Mouse (Mus musculus) intestine, embryonic 15.5 days (tissue): ENCODE measurements around the gene Arhgef2. TPM values are rescaled to one million over a fixed set of nuclear protein-coding genes. Genes with fewer than 3 reads are reported as not detected.

Source experiments
- ATAC-seq: fragments of 200-750 bp; cut with Nextera tagmentation; 2 replicates; pipeline ENCODE4 v1.8.0; 2017; ENCODE audit warnings: moderate TSS enrichment, moderate library complexity
- H3K27ac ChIP-seq: fragments of 300-500 bp; sonication (generic); 2 replicates; pipeline ENCODE4 v1.5.1; 2015; ENCODE audit warnings: mild to moderate bottlenecking, inconsistent platforms
- H3K27me3 ChIP-seq: fragments of 300-500 bp; sonication (generic); replicated peaks from 2 replicates; pipeline ENCODE4 v1.6.1; 2015; ENCODE audit warnings: inconsistent platforms
- H3K36me3 ChIP-seq: fragments of 300-500 bp; sonication (generic); 2 replicates; pipeline ENCODE4 v1.6.1; 2015; ENCODE audit warnings: inconsistent platforms
- H3K4me1 ChIP-seq: fragments of 300-500 bp; sonication (generic); replicated peaks from 2 replicates; pipeline ENCODE4 v1.6.1; 2015; ENCODE audit warnings: inconsistent platforms
- H3K4me2 ChIP-seq: fragments of 300-500 bp; sonication (generic); replicated peaks from 2 replicates; pipeline ENCODE4 v1.6.1; 2015; ENCODE audit warnings: mild to moderate bottlenecking, inconsistent platforms
- H3K4me3 ChIP-seq: fragments of 300-500 bp; sonication (generic); replicated peaks from 2 replicates; pipeline ENCODE4 v1.5.1; 2015; ENCODE audit warnings: inconsistent platforms
- H3K9ac ChIP-seq: fragments of 300-500 bp; sonication (generic); 2 replicates; pipeline ENCODE4 v1.6.1; 2015; ENCODE audit warnings: inconsistent platforms
- H3K9me3 ChIP-seq: fragments of 300-500 bp; sonication (generic); 2 replicates; pipeline ENCODE4 v1.6.1; 2016; ENCODE audit warnings: inconsistent platforms
- WGBS: fragments of 180-500 bp; shearing (Covaris S2); methylation state at CpG from one replicate; pipeline ENCODE4 v1.1.7; 2015; 5-methylcytosine and 5-hydroxymethylcytosine counted together
- polyA plus RNA-seq: library from polyadenylated mRNA; unstranded; fragments of >200 nt; fragmentation: Nextera tagmentation; extraction: Ambion mirVana; gene quantifications from 2 replicates; pipeline ENCODE4 v1.2.1, GENCODE M21; 2015

Arhgef2 gene
- polyA plus RNA-seq, 1 experiment from 2014 or later = 60.4 TPM

DNA sequence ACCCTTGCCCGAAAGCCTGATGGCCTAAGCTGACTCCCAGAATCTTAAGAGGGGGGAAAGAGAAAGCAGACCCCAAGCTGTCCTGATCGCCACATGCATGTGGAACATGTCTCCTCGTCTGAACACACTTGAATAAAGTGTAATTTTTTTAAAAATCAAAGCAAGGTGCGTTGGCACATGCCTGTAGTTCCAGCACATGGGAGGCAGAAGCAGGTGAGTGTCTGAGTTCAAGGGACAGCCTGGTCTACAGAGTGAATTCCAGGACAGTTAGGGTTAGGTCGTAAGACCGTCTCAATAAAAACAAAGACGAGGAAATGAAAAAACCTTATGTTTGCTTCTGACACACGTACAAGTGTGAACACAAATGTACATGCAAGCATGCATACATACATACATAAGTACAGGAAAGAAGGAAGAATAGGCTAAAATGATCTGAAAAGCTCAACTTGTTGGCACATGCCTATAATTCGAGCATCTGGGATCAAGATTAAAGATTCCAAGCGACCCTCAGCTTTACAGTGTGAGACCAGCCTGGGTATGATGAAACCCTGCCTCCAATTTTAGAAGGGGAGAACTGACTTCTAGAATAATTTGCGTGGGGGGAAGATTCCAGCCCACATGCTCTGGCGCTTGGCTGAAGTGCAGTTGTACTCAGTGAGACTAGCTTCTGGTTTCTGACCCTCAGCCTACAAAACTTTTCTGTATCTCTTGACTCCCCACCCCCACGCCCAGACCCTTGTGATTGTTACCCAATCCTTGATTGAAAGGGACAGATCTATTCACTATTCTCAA lies 45.1 kb downstream of the Arhgef2 start:
- 67% methylated on average over 13 of the region's 13 CpGs for WGBS
- Histone ChIP-seq H3K9me3 (no peaks in the 10 kb centered on the region), H3K4me1 (peaks cover 9% of the 10 kb centered on the region; the same call in 1 of the 2 replicates), H3K4me3 (no peak overlapping the region), H3K9ac (no peak overlapping the region), H3K27ac (no peak overlapping the region), H3K27me3 (no peaks in the 10 kb centered on the region), H3K4me2 (no peak overlapping the region), H3K36me3 (peaks cover 21% of the 10 kb centered on the region)
- ATAC-seq = no peak

DNA sequence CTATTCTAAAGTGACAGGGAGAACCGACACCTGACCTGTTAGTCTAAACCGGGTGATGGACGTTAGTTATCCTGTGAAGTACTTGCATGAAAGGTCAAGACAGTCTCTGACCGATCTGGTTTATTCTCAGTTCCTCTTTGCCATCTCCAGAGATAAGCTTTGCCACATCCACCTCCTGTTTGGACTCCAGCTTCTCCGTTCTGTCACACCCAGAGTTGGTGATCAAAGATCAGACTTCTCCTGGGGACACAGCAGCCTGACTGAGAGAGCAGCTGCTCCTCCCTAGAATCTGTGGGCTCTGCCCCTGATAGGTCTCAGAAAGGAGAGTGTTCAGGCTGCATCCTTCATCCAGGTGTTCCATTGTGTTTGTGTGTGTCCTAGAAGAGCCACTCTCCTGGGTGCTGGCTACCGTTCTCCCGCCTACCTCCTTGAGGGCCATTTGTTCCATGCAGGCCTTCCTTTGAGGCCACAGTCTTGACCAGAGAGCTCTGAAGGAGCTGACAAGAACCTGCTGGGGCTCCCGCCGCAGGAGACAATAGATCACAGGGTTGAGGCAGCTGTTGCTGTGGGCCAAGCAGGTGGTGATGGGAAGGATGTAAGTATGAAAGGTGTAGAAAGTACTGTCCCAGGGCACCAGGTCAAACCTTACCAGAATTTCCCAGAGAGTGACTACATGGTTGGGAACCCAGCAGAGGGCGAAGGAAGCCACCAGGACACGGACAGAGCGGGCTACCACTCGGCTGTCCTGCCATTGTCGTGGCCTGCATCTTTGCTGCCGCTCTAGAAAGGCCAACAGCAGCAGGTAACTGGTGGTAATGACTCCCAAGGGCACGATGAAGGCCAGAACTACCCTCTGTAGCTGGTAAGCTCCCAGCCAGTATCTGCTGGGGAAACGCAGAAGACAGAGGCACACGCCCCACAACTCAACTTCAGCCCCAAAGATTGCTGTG lies 46.2 kb downstream of the Arhgef2 start:
- Histone ChIP-seq H3K9ac (no peak overlapping the region), H3K9me3 (no peaks in the 10 kb centered on the region), H3K36me3 (peaks cover 11% of the 10 kb centered on the region), H3K27me3 (no peaks in the 10 kb centered on the region), H3K4me2 (no peak overlapping the region), H3K4me1 (peaks cover 9% of the 10 kb centered on the region; the same call in 1 of the 2 replicates), H3K4me3 (no peak overlapping the region), H3K27ac (no peak overlapping the region)
- ATAC-seq = peak; percentile 36; the same call in 1 of the 2 replicates
- WGBS = 75% methylated on average over 18 of the region's 18 CpGs

DNA sequence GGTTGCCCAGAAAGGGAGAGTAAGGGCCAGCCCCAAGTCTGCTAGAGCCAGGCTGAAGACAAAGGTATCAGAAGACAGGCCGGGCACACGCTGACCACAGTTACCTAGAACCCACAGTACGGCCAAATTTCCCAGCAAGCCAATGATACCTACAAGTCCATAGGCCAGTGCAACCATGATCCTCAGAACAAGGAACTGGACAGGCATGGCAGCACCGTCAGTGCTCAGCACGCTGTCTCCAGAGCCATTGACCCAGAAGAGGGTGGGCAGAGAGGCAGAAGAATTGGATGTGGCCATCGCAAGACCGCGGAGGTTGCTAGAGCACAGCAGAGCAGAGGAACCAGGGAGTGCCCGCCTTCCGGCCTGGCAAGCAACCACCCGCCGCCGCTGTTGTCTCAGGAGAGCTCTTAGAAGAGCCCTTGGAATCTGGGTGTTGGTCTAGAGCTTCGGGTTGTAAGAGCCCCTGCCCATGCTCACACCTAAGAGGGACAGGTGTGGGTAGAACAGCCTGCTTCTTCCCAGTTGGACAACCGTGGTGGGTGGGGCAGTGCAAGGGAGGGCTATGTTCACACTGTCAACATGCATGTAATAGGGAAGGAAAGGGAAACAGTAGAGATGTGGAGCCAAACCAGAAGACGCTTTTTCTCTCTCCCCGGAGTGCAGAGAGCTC lies 47.2 kb downstream of the Arhgef2 start, which contains the start of gene Rxfp4:
Gene Rxfp4, minus strand, starts transcription at position 297 of the 670 bp plus-strand sequence.
- Histone ChIP-seq H3K4me2 (no peak within 1 kb of the TSS), H3K9me3 (no peaks in the 10 kb centered on the region), H3K27me3 (no peaks in the 10 kb centered on the region), H3K4me1 (peaks cover 9% of the 10 kb centered on the region; the same call in 1 of the 2 replicates), H3K4me3 (no peak within 1 kb of the TSS), H3K27ac (no peak within 1 kb of the TSS), H3K36me3 (peaks cover 2% of the 10 kb centered on the region; the same call in 1 of the 2 replicates), H3K9ac (no peak within 1 kb of the TSS)
- peak; percentile 41; the same call in 1 of the 2 replicates for ATAC-seq
- WGBS = 82% methylated on average over 17 of the region's 17 CpGs

DNA sequence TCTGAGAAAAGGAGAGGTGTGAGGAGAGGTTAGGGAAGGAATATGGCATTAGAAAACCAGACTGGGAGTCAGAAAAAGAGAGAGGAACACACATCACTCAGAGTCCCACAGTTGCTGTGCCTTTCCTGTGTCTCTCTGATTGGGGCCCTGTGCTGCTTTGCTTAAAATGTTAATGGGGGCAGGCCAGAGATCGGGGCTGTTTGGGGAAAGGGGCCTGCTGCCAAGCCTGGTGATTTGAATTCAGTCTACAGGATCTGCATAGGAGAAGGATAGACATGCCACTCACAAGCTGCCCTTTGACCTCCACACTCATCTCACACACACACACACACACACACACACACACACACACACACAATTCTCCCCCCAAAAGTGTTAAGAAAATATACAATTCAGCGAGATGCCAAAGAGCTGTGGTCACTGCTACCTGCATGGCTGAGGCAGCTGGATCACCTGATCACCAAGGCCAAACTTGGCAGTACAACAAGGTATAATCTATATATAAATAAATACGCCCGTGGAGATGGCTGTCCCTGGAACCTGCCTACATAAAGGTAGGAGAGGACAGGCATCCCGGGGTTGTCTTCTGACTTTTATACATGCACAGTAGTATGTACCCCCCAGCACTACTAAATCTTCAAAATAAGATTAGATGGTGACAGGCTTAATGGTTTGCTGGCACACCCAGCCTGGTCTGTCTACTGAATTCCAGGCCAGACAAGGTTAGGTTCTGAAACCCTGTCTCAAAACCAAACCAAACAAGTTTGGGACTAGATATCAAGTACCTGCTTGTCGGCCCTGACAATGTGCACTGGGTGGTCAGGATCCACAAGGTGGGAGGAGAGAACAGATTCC lies 48.0 kb downstream of the Arhgef2 start:
- Histone ChIP-seq H3K9ac (no peak overlapping the region), H3K4me3 (no peak overlapping the region), H3K9me3 (no peaks in the 10 kb centered on the region), H3K27ac (no peak overlapping the region), H3K4me2 (no peak overlapping the region), H3K27me3 (no peaks in the 10 kb centered on the region), H3K4me1 (peaks cover 9% of the 10 kb centered on the region; the same call in 1 of the 2 replicates), H3K36me3 (no peaks in the 10 kb centered on the region)
- no peak for ATAC-seq
- 67% methylated on average over 6 of the region's 6 CpGs for WGBS

DNA sequence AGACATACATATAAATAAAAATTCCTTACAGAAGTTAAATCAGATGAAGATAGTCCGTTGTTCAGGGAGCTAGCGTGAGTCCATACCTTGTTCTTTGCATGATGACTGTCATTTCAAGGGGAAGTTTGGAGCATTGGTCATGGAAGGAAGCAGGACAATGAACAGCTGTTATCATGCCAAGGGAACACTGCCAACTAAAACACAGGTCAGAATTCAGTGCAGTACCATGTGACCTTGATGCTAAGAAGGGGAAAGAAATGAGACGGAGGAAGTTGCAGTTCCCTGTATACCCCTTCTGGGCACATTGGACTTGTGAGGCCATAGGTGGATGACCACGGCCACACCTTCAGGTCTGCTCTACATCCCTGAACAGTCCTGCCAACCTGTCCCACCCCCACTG lies 48.9 kb downstream of the Arhgef2 start:
- no peak overlapping the region for H3K9ac ChIP-seq
- H3K4me1 ChIP-seq = peaks cover 9% of the 10 kb centered on the region; the same call in 1 of the 2 replicates
- no peak overlapping the region for H3K27ac ChIP-seq
- no peaks in the 10 kb centered on the region for H3K27me3 ChIP-seq
- H3K9me3 ChIP-seq = no peaks in the 10 kb centered on the region
- H3K4me2 ChIP-seq = no peak overlapping the region
- H3K36me3 ChIP-seq = no peaks in the 10 kb centered on the region
- no peak overlapping the region for H3K4me3 ChIP-seq
- ATAC-seq = no peak
- WGBS = 74% methylated on average over 4 of the region's 4 CpGs

DNA sequence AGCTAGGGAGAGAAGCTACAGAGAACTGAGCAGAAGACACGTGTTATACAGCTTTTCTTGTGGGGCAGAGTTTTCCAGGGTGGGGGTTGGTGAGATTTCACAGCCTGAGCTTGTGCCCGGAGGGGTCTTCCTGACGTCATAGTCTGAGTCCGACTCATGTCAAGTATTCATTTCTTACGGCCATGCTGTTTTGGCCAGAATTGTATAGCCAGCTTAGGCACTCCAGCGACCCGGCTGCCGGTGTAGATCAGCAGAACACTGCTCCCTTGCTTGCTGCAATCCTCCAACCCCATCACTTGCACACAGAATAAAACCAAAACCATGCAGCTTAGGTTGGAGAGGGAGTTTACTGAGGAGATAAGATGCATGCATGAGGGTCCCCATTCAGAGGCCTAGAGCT lies 49.9 kb downstream of the Arhgef2 start:
- no peak overlapping the region for H3K27ac ChIP-seq
- peaks cover 9% of the 10 kb centered on the region; the same call in 1 of the 2 replicates for H3K4me1 ChIP-seq
- H3K36me3 ChIP-seq = no peaks in the 10 kb centered on the region
- WGBS = 78% methylated on average over 8 of the region's 8 CpGs
- no peak overlapping the region for H3K4me3 ChIP-seq
- H3K27me3 ChIP-seq = no peaks in the 10 kb centered on the region
- no peak for ATAC-seq
- no peaks in the 10 kb centered on the region for H3K9me3 ChIP-seq
- H3K4me2 ChIP-seq = no peak overlapping the region
- no peak overlapping the region for H3K9ac ChIP-seq

DNA sequence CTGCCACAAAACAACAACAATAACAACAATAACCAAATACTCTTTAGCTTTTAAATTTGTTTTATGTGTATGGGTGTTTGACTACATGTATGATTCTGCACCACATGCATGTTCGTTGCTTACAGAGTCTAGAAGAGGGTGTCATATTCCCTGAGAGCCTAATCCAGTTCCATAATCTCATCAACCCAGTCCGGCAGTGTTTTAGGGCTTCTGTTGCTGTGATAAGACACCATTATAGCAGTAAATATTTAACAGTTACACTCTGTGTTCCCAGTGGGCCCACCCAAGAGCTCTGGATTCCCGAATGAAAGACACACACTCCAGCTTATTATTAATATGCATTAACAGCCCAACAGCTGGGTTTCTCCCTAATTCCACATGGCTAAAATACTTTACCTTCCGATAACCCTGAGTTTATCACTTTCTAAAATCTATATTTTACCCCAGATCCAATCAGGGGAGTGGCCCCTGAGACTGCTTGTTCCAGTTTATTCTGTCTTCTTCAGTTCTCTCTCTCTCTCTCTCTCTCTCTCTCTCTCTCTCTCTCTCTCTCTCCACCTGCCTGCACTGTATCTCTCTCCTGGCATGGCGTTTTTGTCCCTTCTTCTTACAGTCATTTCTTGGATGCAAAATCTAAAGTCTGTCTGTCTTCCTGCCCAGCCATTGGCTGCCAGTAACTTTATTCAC lies 52.8 kb downstream of the Arhgef2 start:
- Histone ChIP-seq H3K4me1 (no peaks in the 10 kb centered on the region), H3K27me3 (no peaks in the 10 kb centered on the region), H3K9ac (no peak overlapping the region), H3K27ac (no peak overlapping the region), H3K9me3 (no peaks in the 10 kb centered on the region), H3K36me3 (no peaks in the 10 kb centered on the region), H3K4me3 (no peak overlapping the region), H3K4me2 (no peak overlapping the region)
- 45% methylated on average over 5 of the region's 5 CpGs for WGBS
- no peak for ATAC-seq

DNA sequence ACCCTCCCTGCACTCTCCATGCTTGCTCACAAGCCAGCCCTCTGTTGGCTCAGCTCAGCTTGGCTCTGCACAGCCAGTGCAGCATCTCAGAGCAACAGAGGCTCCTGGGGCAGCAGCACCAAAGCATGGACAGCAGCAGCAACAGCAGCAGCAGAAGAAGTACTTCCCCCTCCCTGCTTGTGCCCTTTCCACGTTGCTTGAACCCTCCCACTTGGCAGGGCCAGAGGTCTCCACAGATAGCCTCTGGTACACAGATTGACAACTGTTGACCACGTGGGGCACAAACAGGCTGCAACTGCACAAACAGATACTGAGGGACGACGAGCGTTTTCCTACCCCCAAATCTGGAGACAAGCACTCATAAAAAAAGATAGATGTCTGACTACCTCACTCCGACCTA lies 54.0 kb downstream of the Arhgef2 start:
- H3K27ac ChIP-seq = no peak overlapping the region
- no peak for ATAC-seq
- H3K9me3 ChIP-seq = no peaks in the 10 kb centered on the region
- no peaks in the 10 kb centered on the region for H3K36me3 ChIP-seq
- no peaks in the 10 kb centered on the region for H3K27me3 ChIP-seq
- no peak overlapping the region for H3K4me3 ChIP-seq
- H3K4me2 ChIP-seq = no peak overlapping the region
- H3K4me1 ChIP-seq = no peaks in the 10 kb centered on the region
- 27% methylated on average over 6 of the region's 6 CpGs for WGBS
- H3K9ac ChIP-seq = no peak overlapping the region

DNA sequence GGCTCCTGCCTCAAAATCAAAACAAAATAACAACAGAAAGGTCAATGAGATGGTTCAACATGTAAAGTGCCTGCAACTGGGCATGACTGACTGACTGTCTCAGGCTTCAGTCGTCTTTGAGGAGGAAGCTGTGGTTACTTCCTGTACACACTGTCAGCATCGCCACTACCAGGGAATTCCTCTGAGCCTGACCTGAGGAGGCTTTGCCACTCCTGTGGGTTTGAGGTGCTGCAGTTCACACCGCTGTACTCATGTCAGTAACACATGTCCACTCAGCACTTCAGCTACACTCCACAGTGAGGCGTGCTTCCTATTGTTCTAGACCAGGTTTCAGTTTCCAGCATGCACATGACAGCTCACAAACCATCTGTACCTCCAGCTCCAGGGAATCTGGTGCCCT lies 58.3 kb downstream of the Arhgef2 start:
- ATAC-seq = no peak
- Histone ChIP-seq H3K27me3 (no peaks in the 10 kb centered on the region), H3K27ac (no peak overlapping the region), H3K36me3 (no peaks in the 10 kb centered on the region), H3K4me3 (no peak overlapping the region), H3K9ac (no peak overlapping the region), H3K4me1 (no peaks in the 10 kb centered on the region), H3K4me2 (no peak overlapping the region), H3K9me3 (no peaks in the 10 kb centered on the region)
- WGBS = 77% methylated on average over 4 of the region's 4 CpGs

DNA sequence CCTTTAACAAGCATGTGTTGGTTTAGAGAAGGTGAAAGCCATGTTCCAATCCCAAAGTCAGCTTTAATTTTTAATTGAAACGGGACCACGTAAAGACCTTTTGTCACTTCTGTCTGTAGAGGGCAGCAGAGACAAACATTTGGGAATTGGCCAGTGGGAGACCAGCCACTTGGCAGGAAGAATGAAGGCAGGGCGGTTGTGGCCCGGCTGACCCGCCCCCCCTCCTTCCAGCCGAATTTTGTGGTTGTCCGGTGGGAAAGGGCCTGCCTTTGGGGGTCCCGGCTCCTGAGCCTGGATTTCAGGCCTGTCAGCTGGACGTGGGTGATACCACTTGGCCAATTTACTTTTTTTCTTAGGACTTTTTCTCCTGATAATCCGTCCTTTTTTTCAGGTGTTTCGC lies 71.6 kb downstream of the Arhgef2 start:
- H3K4me3 ChIP-seq = peak overlapping the region; percentile 27
- H3K4me2 ChIP-seq = peak overlapping the region; percentile 63
- WGBS = 10% methylated on average over 11 of the region's 11 CpGs
- H3K9me3 ChIP-seq = no peaks in the 10 kb centered on the region
- no peak overlapping the region for H3K27ac ChIP-seq
- H3K36me3 ChIP-seq = no peaks in the 10 kb centered on the region
- H3K4me1 ChIP-seq = no peaks in the 10 kb centered on the region
- no peaks in the 10 kb centered on the region for H3K27me3 ChIP-seq
- ATAC-seq = peak; percentile 85
- H3K9ac ChIP-seq = peak overlapping the region; percentile 35; the same call in 1 of the 2 replicates

DNA sequence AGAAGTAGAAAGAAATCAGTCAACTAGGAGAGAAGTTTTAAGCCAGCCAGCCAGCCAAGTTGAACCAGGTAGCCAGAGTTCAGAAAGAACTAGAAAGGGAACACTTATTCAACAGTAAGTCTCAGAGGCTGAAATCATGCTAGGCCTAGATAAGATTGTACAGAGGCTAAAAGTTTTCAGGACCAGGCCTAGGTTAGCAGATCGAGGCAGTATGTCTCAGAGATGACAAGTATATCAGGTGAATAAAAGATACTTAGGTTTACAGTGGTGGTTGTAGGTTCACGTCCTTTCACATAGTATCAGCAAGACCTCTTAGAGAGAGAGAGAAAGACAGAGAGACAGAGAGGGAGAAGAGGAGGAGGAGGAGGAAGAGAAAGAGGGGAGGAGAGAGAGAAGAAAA lies 78.0 kb downstream of the Arhgef2 start:
- H3K27ac ChIP-seq = peak overlapping the region; percentile 48
- 79% methylated on average over 2 of the region's 2 CpGs for WGBS
- ATAC-seq = no peak
- no peaks in the 10 kb centered on the region for H3K27me3 ChIP-seq
- H3K4me2 ChIP-seq = no peak overlapping the region; the same call in 1 of the 2 replicates
- H3K4me1 ChIP-seq = peaks cover 4% of the 10 kb centered on the region
- H3K36me3 ChIP-seq = no peaks in the 10 kb centered on the region; the same call in 1 of the 2 replicates
- H3K9me3 ChIP-seq = no peaks in the 10 kb centered on the region
- no peak overlapping the region for H3K4me3 ChIP-seq
- no peak overlapping the region for H3K9ac ChIP-seq
